Mouse (Mus musculus) MEL (cell line): Measurements from ENCODE around the gene Hebp1. TPM values are rescaled to one million over a fixed set of nuclear protein-coding genes. Genes with fewer than 3 reads are reported as not detected.

Experiments
- DNase-seq: peaks from one replicate; pipeline ENCODE4 v3.0.0; 2011; ENCODE audit warnings: low read depth, low spot score
- H3K27ac ChIP-seq: 2 replicates; pipeline ENCODE4 v1.5.1; 2012; ENCODE audit warnings: low read depth, mild to moderate bottlenecking, control low read depth, low read length, moderate library complexity; ENCODE audit not compliant: control insufficient read depth
- H3K27me3 ChIP-seq, 2 experiments: fragments of 150-350 bp in 1 of 2; sonication (generic) in 1 of 2; 2 replicates each; pipeline ENCODE4 v1.6.1; 2012; ENCODE audit warnings: low read length in 2 of 2, mild to moderate bottlenecking in 2 of 2, improper control_type of control experiment in 1 of 2, moderate library complexity in 1 of 2; ENCODE audit not compliant: insufficient read depth in 2 of 2, control insufficient read depth in 1 of 2
- H3K36me3 ChIP-seq, 2 experiments: 2 replicates each; pipeline ENCODE4 v1.6.1; 2012 to 2014; ENCODE audit warnings: low read length in 2 of 2, improper control_type of control experiment in 1 of 2, inconsistent platforms in 1 of 2, mild to moderate bottlenecking in 1 of 2; ENCODE audit not compliant: insufficient read depth in 2 of 2, control insufficient read depth in 1 of 2
- H3K4me1 ChIP-seq, 2 experiments: fragments of 150-350 bp in 1 of 2; sonication (generic) in 1 of 2; 2 replicates each; pipeline ENCODE4 v1.6.1; 2012; ENCODE audit warnings: low read length in 2 of 2, improper control_type of control experiment in 1 of 2, mild to moderate bottlenecking in 1 of 2; ENCODE audit not compliant: insufficient read depth in 2 of 2, control insufficient read depth in 1 of 2
- H3K4me3 ChIP-seq, 2 experiments: fragments of 150-350 bp in 1 of 2; sonication (generic) in 1 of 2; 2 replicates each; pipeline ENCODE4 v1.5.1; 2012; ENCODE audit warnings: low read depth in 2 of 2, low read length in 2 of 2, mild to moderate bottlenecking in 2 of 2, moderate library complexity in 2 of 2, control low read depth in 1 of 2, improper control_type of control experiment in 1 of 2; ENCODE audit not compliant: control insufficient read depth in 1 of 2, insufficient read depth in 1 of 2
- H3K79me2 ChIP-seq: 2 replicates; pipeline ENCODE4 v1.6.1; 2012; ENCODE audit warnings: mild to moderate bottlenecking, low read length, moderate library complexity; ENCODE audit not compliant: control insufficient read depth, poor library complexity, insufficient read depth
- H3K9ac ChIP-seq: 2 replicates; pipeline ENCODE4 v1.6.1; 2012; ENCODE audit warnings: low read depth, mild to moderate bottlenecking, control low read depth, low read length, moderate library complexity; ENCODE audit not compliant: control insufficient read depth, poor library complexity, severe bottlenecking
- H3K9me3 ChIP-seq: fragments of 150-350 bp; sonication (generic); replicated peaks from 2 replicates; pipeline ENCODE4 v1.6.1; 2012; ENCODE audit warnings: mild to moderate bottlenecking, low read length, improper control_type of control experiment, moderate library complexity; ENCODE audit not compliant: insufficient read depth
- CHD2 ChIP-seq: IDR thresholded peaks from 2 replicates; pipeline ENCODE4 v1.6.1; 2011; ENCODE audit warnings: low read length, improper control_type of control experiment
- CTCF ChIP-seq, 3 experiments: IDR thresholded peaks in 2 of 3; conservative IDR thresholded peaks in 1 of 3; 2 replicates each; pipeline ENCODE4 v1.5.1; 2011 to 2012; ENCODE audit warnings: low read length in 3 of 3, low read depth in 2 of 3, mild to moderate bottlenecking in 2 of 3, improper control_type of control experiment in 1 of 3, inconsistent platforms in 1 of 3, mixed read lengths in 1 of 3, moderate library complexity in 1 of 3; ENCODE audit not compliant: control insufficient read depth in 1 of 3, insufficient read depth in 1 of 3, poor library complexity in 1 of 3, severe bottlenecking in 1 of 3
- E2F4 ChIP-seq: IDR thresholded peaks from 2 replicates; pipeline ENCODE4 v1.6.1; 2011; ENCODE audit warnings: low read depth, low read length, improper control_type of control experiment, borderline replicate concordance
- ETS1 ChIP-seq: IDR thresholded peaks from 2 replicates; pipeline ENCODE4 v1.6.1; 2012; ENCODE audit warnings: low read depth, mild to moderate bottlenecking, inconsistent platforms, low read length, improper control_type of control experiment, moderate library complexity
- GABPA ChIP-seq: IDR thresholded peaks from 2 replicates; pipeline ENCODE4 v1.6.1; 2012; ENCODE audit warnings: low read depth, mild to moderate bottlenecking, inconsistent platforms, low read length, improper control_type of control experiment, moderate library complexity
- GATA1 ChIP-seq: IDR thresholded peaks from 2 replicates; pipeline ENCODE4 v1.6.1; 2011; ENCODE audit warnings: low read depth, low read length, improper control_type of control experiment
- KAT2A ChIP-seq: conservative IDR thresholded peaks from 2 replicates; pipeline ENCODE4 v1.6.1; 2012; ENCODE audit warnings: low read depth, low read length, improper control_type of control experiment, inconsistent platforms
- MAZ ChIP-seq: IDR thresholded peaks from 2 replicates; pipeline ENCODE4 v1.6.1; 2012; ENCODE audit warnings: low read depth, mild to moderate bottlenecking, inconsistent platforms, low read length, improper control_type of control experiment
- POLR2AphosphoS2 ChIP-seq: IDR thresholded peaks from 2 replicates; pipeline ENCODE4 v1.6.1; 2011; ENCODE audit warnings: low read length, improper control_type of control experiment
- POLR2AphosphoS5 ChIP-seq: IDR thresholded peaks from 2 replicates; pipeline ENCODE4 v1.6.1; 2012; ENCODE audit warnings: low read depth, borderline replicate concordance, mild to moderate bottlenecking, inconsistent platforms, low read length, moderate library complexity, mixed read lengths
- RAD21 ChIP-seq: IDR thresholded peaks from 2 replicates; pipeline ENCODE4 v1.6.1; 2011; ENCODE audit warnings: mild to moderate bottlenecking, low read depth, low read length, improper control_type of control experiment
- SMC3 ChIP-seq: IDR thresholded peaks from 2 replicates; pipeline ENCODE4 v1.6.1; 2011; ENCODE audit warnings: low read depth, low read length, improper control_type of control experiment
- TAL1 ChIP-seq: IDR thresholded peaks from 2 replicates; pipeline ENCODE4 v1.6.1; 2012; ENCODE audit warnings: mild to moderate bottlenecking, inconsistent platforms, low read length, moderate library complexity, mixed read lengths
- TBP ChIP-seq: IDR thresholded peaks from 2 replicates; pipeline ENCODE4 v1.8.0; 2011; ENCODE audit warnings: low read depth, low read length, improper control_type of control experiment
- TCF12 ChIP-seq: IDR thresholded peaks from 2 replicates; pipeline ENCODE4 v1.6.1; 2014; ENCODE audit warnings: low read depth, mild to moderate bottlenecking, inconsistent platforms, low read length, improper control_type of control experiment, moderate library complexity
- UBTF ChIP-seq: IDR thresholded peaks from 2 replicates; pipeline ENCODE4 v1.6.1; 2012; ENCODE audit warnings: low read depth, mild to moderate bottlenecking, inconsistent platforms, low read length, improper control_type of control experiment, moderate library complexity, borderline replicate concordance; ENCODE audit not compliant: insufficient read depth
- ZC3H11A ChIP-seq: IDR thresholded peaks from 2 replicates; pipeline ENCODE4 v1.6.1; 2012; ENCODE audit warnings: low read depth, mild to moderate bottlenecking, inconsistent platforms, low read length, improper control_type of control experiment
- ZKSCAN1 ChIP-seq: IDR thresholded peaks from 2 replicates; pipeline ENCODE4 v1.6.1; 2012; ENCODE audit warnings: low read depth, mild to moderate bottlenecking, inconsistent platforms, low read length, improper control_type of control experiment, moderate library complexity
- ZNF384 ChIP-seq: IDR thresholded peaks from 2 replicates; pipeline ENCODE4 v1.6.1; 2012; ENCODE audit warnings: low read depth, mild to moderate bottlenecking, inconsistent platforms, low read length, improper control_type of control experiment
- polyA plus RNA-seq, 2 experiments: library from polyadenylated mRNA; stranded (reverse) in 1 of 2; unstranded in 1 of 2; fragments of >175 nt in 1 of 2; fragments of >200 nt in 1 of 2; gene quantifications; 2 replicates each; pipeline versions ENCODE4 v1.2.1 to v1.2.4; 2012; ENCODE audit warnings: low replicate concordance in 2 of 2, low read depth in 1 of 2; ENCODE audit not compliant: insufficient read length in 2 of 2, insufficient read depth in 1 of 2, missing spikeins in 1 of 2
- total RNA-seq: library from RNA; depleted of rRNA; stranded (reverse); fragments of 300-350 nt; gene quantifications from 2 replicates; pipeline ENCODE4 v1.2.3, GENCODE M21; 2012

The Hebp1 gene
- total and polyA plus RNA-seq, 3 experiments = 16.7 to 25.1 TPM; not detected in 1

GRCm38 (mm10) chr6:135149722-135150121 lies 48.1 kb downstream of the Hebp1 start:
- H3K4me3 ChIP-seq = no peak overlapping the region
- H3K27me3 ChIP-seq = no peaks in the 10 kb centered on the region
- no peak overlapping the region for H3K27ac ChIP-seq
- TF ChIP-seq TAL1 (no peak), UBTF (no peak), TBP (no peak), RAD21 (no peak), POLR2AphosphoS2 (no peak), E2F4 (no peak), GATA1 (no peak), CHD2 (no peak), SMC3 (no peak), MAZ (no peak), KAT2A (no peak), TCF12 (no peak), GABPA (no peak), CTCF (IDR thresholded peaks at IDR 0.05 in 2 of 3, conservative IDR thresholded peaks at IDR 0.05 in 1 of 3; ENCODE audit: control insufficient read depth in 1 of 3, insufficient read depth in 1 of 3, low read depth in 2 of 3, low read length in 3 of 3, poor library complexity in 1 of 3, severe bottlenecking in 1 of 3) (no peak), ETS1 (no peak), ZNF384 (no peak), POLR2AphosphoS5 (no peak)
- no peaks in the 10 kb centered on the region for H3K36me3 ChIP-seq
- no peaks in the 10 kb centered on the region for H3K79me2 ChIP-seq
- no peaks in the 10 kb centered on the region for H3K9me3 ChIP-seq
- DNase-seq = no peak
- no peaks in the 10 kb centered on the region for H3K4me1 ChIP-seq
- no peak overlapping the region for H3K9ac ChIP-seq

DNA sequence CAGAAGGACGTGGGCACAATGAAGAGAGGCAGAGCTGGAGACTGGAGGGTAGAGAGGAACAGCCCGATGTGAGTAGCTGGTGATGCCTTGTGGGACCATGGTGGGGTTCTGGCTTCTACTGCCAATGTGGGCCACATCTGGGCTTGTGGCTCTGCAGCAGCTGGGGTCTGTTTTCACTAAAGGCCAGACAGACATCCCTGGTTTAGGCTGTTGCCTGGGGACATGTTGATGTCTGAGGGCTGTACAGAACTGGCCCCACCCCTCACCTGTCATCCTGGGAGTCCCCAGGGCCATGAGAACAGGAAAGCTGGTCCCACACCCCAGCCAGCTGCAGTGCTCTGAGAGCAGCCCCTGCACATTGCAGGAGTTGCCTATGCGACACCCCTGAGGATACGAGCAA lies 48.6 kb downstream of the Hebp1 start:
- Histone ChIP-seq H3K9ac (no peak overlapping the region), H3K36me3 (no peaks in the 10 kb centered on the region), H3K9me3 (no peaks in the 10 kb centered on the region), H3K27ac (no peak overlapping the region), H3K27me3 (no peaks in the 10 kb centered on the region), H3K79me2 (no peaks in the 10 kb centered on the region), H3K4me3 (no peak overlapping the region), H3K4me1 (no peaks in the 10 kb centered on the region)
- TF ChIP-seq ZKSCAN1 (no peak), ZC3H11A (no peak), TBP (no peak), GATA1 (no peak), UBTF (no peak)
- no peak for DNase-seq
